Mouse (Mus musculus) kidney, embryonic 16.5 days (tissue): ENCODE measurements around the gene Mllt11. TPM values are rescaled to one million over a fixed set of nuclear protein-coding genes. Genes with fewer than 3 reads are reported as not detected.

Experiments used
- ATAC-seq: fragments of 200-750 bp; cut with Nextera tagmentation; 2 replicates; pipeline ENCODE4 v1.8.0; 2017; ENCODE audit warnings: moderate TSS enrichment; ENCODE audit not compliant: low FRiP score, low TSS enrichment
- H3K27ac ChIP-seq: fragments of 300-500 bp; sonication (generic); 2 replicates; pipeline ENCODE4 v1.5.1; 2014; ENCODE audit warnings: low read length
- H3K27me3 ChIP-seq: fragments of 300-500 bp; sonication (generic); 2 replicates; pipeline ENCODE4 v1.6.1; 2014; ENCODE audit warnings: low read length, control low read depth, mixed read lengths; ENCODE audit not compliant: insufficient read depth
- H3K36me3 ChIP-seq: fragments of 300-500 bp; sonication (generic); 2 replicates; pipeline ENCODE4 v1.6.1; 2014; ENCODE audit warnings: low read length, control low read depth, mixed read lengths; ENCODE audit not compliant: insufficient read depth
- H3K4me1 ChIP-seq: fragments of 300-500 bp; sonication (generic); 2 replicates; pipeline ENCODE4 v1.6.1; 2014; ENCODE audit warnings: low read length, control low read depth, mixed read lengths; ENCODE audit not compliant: insufficient read depth
- H3K4me2 ChIP-seq: fragments of 300-500 bp; sonication (generic); replicated peaks from 2 replicates; pipeline ENCODE4 v1.6.1; 2014; ENCODE audit warnings: low read depth, low read length
- H3K4me3 ChIP-seq: fragments of 300-500 bp; sonication (generic); 2 replicates; pipeline ENCODE4 v1.5.1; 2014; ENCODE audit warnings: mild to moderate bottlenecking, low read length
- H3K9ac ChIP-seq: fragments of 300-500 bp; sonication (generic); replicated peaks from 2 replicates; pipeline ENCODE4 v1.6.1; 2014; ENCODE audit warnings: low read length
- H3K9me3 ChIP-seq: fragments of 300-500 bp; sonication (generic); 2 replicates; pipeline ENCODE4 v1.6.1; 2016; ENCODE audit warnings: low read length, control low read depth
- WGBS: fragments of 180-500 bp; shearing (Covaris S2); extraction: QIAGEN DNeasy Blood & Tissue Kit; methylation state at CpG from one replicate; pipeline ENCODE4 v1.1.7; 2014; 5-methylcytosine and 5-hydroxymethylcytosine counted together
- polyA plus RNA-seq: library from polyadenylated mRNA; unstranded; fragments of >200 nt; fragmentation: Nextera tagmentation; extraction: Ambion mirVana; gene quantifications from 2 replicates; pipeline ENCODE4 v1.2.1, GENCODE M21; 2015

Mllt11 gene
- polyA plus RNA-seq, 1 experiment from 2014 or later: 14.0 TPM

GRCm38 (mm10) chr3:95178948-95179347 is 53.0 kb downstream of the Mllt11 start:
- 92% methylated on average over 5 of the region's 5 CpGs for WGBS
- peaks cover 2% of the 10 kb centered on the region; the same call in 1 of the 2 replicates for H3K4me1 ChIP-seq
- ATAC-seq: no peak

GRCm38 (mm10) chr3:95177583-95177982 is 54.4 kb downstream of the Mllt11 start:
- no peak overlapping the region for H3K4me2 ChIP-seq
- peaks cover 13% of the 10 kb centered on the region; the same call in 1 of the 2 replicates for H3K4me1 ChIP-seq
- no peak overlapping the region for H3K9ac ChIP-seq
- WGBS: 49% methylated on average over 6 of the region's 6 CpGs
- no peaks in the 10 kb centered on the region for H3K9me3 ChIP-seq
- ATAC-seq: no peak
- no peak overlapping the region for H3K4me3 ChIP-seq
- H3K27ac ChIP-seq: no peak overlapping the region
- H3K27me3 ChIP-seq: peaks cover 9% of the 10 kb centered on the region
- H3K36me3 ChIP-seq: no peaks in the 10 kb centered on the region

More at GRCm38 (mm10) chr3:95178948-95179347, 53.0 kb downstream of the Mllt11 start:
- Histone ChIP-seq H3K9me3 (no peaks in the 10 kb centered on the region), H3K4me2 (no peak overlapping the region), H3K9ac (no peak overlapping the region), H3K36me3 (0 out of 2 replicates have a peak, but pooled peaks cover 2% of the 10 kb centered on the region), H3K27ac (no peak overlapping the region), H3K27me3 (peaks cover under 1% of the 10 kb centered on the region; the same call in 1 of the 2 replicates), H3K4me3 (no peak overlapping the region)

GRCm38 (mm10) chr3:95176500-95176899 is 55.5 kb downstream of the Mllt11 start:
- no peak overlapping the region for H3K4me2 ChIP-seq
- no peak overlapping the region for H3K9ac ChIP-seq
- no peak for ATAC-seq
- H3K4me1 ChIP-seq: peaks cover 13% of the 10 kb centered on the region; the same call in 1 of the 2 replicates
- no peak overlapping the region for H3K27ac ChIP-seq
- H3K27me3 ChIP-seq: peaks cover 20% of the 10 kb centered on the region
- no peak overlapping the region for H3K4me3 ChIP-seq
- no peaks in the 10 kb centered on the region for H3K9me3 ChIP-seq
- WGBS: 75% methylated on average over 3 of the region's 3 CpGs
- 0 out of 2 replicates have a peak, but pooled peaks cover 6% of the 10 kb centered on the region for H3K36me3 ChIP-seq

GRCm38 (mm10) chr3:95174011-95174592 is 57.9 kb downstream of the Mllt11 start:
- H3K4me1 ChIP-seq: peaks cover 13% of the 10 kb centered on the region; the same call in 1 of the 2 replicates
- ATAC-seq: peak; percentile 73
- peaks cover 27% of the 10 kb centered on the region for H3K36me3 ChIP-seq
- no peaks in the 10 kb centered on the region for H3K9me3 ChIP-seq
- H3K27me3 ChIP-seq: peaks cover 25% of the 10 kb centered on the region
- no peak overlapping the region for H3K27ac ChIP-seq
- H3K4me2 ChIP-seq: peak overlapping the region; percentile 76
- peak overlapping the region; percentile 64 for H3K9ac ChIP-seq
- peak overlapping the region; percentile 50 for H3K4me3 ChIP-seq
- WGBS: 3% methylated on average over 16 of the region's 16 CpGs

GRCm38 (mm10) chr3:95173256-95173949 is 58.6 kb downstream of the Mllt11 start:
- H3K9ac ChIP-seq: peak overlapping the region; percentile 64
- H3K4me2 ChIP-seq: peak overlapping the region; percentile 76
- peaks cover 25% of the 10 kb centered on the region for H3K27me3 ChIP-seq
- H3K9me3 ChIP-seq: no peaks in the 10 kb centered on the region
- WGBS: 3% methylated on average over 58 of the region's 58 CpGs
- peak overlapping the region; percentile 50 for H3K4me3 ChIP-seq
- peaks cover 27% of the 10 kb centered on the region for H3K36me3 ChIP-seq
- H3K4me1 ChIP-seq: peaks cover 13% of the 10 kb centered on the region; the same call in 1 of the 2 replicates
- peak; percentile 59 for ATAC-seq
- H3K27ac ChIP-seq: no peak overlapping the region

GRCm38 (mm10) chr3:95172526-95173255 is 59.3 kb downstream of the Mllt11 start:
- Histone ChIP-seq H3K9ac (peak overlapping the region; percentile 64; the same call in 1 of the 2 replicates), H3K9me3 (no peaks in the 10 kb centered on the region), H3K4me2 (peak overlapping the region; percentile 76), H3K27me3 (peaks cover 25% of the 10 kb centered on the region), H3K4me1 (peaks cover 13% of the 10 kb centered on the region; the same call in 1 of the 2 replicates), H3K36me3 (peaks cover 27% of the 10 kb centered on the region), H3K4me3 (peak overlapping the region; percentile 50), H3K27ac (no peak overlapping the region)
- 24% methylated on average over 70 of the region's 84 CpGs for WGBS
- no peak for ATAC-seq

GRCm38 (mm10) chr3:95171105-95171504 is 60.9 kb downstream of the Mllt11 start:
- peaks cover 25% of the 10 kb centered on the region for H3K27me3 ChIP-seq
- peaks cover 13% of the 10 kb centered on the region; the same call in 1 of the 2 replicates for H3K4me1 ChIP-seq
- no peak for ATAC-seq
- no peak overlapping the region for H3K4me3 ChIP-seq
- peaks cover 33% of the 10 kb centered on the region for H3K36me3 ChIP-seq
- WGBS: 67% methylated on average over 6 of the region's 6 CpGs
- H3K9me3 ChIP-seq: no peaks in the 10 kb centered on the region
- no peak overlapping the region for H3K9ac ChIP-seq
- no peak overlapping the region for H3K4me2 ChIP-seq
- H3K27ac ChIP-seq: no peak overlapping the region

GRCm38 (mm10) chr3:95169996-95170395 is 62.0 kb downstream of the Mllt11 start:
- no peak for ATAC-seq

More at GRCm38 (mm10) chr3:95169996-95170395, 62.0 kb downstream of the Mllt11 start:
- WGBS: 93% methylated on average over 10 of the region's 10 CpGs
- no peak overlapping the region for H3K4me2 ChIP-seq
- H3K36me3 ChIP-seq: peaks cover 33% of the 10 kb centered on the region
- H3K9ac ChIP-seq: no peak overlapping the region
- no peak overlapping the region for H3K27ac ChIP-seq
- peaks cover 25% of the 10 kb centered on the region for H3K27me3 ChIP-seq
- H3K4me3 ChIP-seq: no peak overlapping the region
- H3K9me3 ChIP-seq: no peaks in the 10 kb centered on the region
- peaks cover 13% of the 10 kb centered on the region; the same call in 1 of the 2 replicates for H3K4me1 ChIP-seq
